Mouse (Mus musculus) thymus, adult 2 months (tissue): Measurements from ENCODE around the gene Bcor.

Source experiments
- CTCF ChIP-seq: fragments of 200-500 bp; IDR thresholded peaks from 2 replicates; pipeline ENCODE4 v1.5.1; 2012; ENCODE audit warnings: mild to moderate bottlenecking, control low read depth, low read length, moderate library complexity, borderline replicate concordance; ENCODE audit not compliant: control insufficient read depth, poor library complexity, insufficient read depth; ENCODE audit errors: extremely low read depth
- POLR2A ChIP-seq: fragments of 200-500 bp; IDR thresholded peaks from 2 replicates; pipeline ENCODE4 v1.6.1; 2012; ENCODE audit warnings: mild to moderate bottlenecking, low read length, control low read depth, moderate library complexity; ENCODE audit not compliant: control insufficient read depth, poor library complexity, insufficient read depth; ENCODE audit errors: extremely low read depth

DNA sequence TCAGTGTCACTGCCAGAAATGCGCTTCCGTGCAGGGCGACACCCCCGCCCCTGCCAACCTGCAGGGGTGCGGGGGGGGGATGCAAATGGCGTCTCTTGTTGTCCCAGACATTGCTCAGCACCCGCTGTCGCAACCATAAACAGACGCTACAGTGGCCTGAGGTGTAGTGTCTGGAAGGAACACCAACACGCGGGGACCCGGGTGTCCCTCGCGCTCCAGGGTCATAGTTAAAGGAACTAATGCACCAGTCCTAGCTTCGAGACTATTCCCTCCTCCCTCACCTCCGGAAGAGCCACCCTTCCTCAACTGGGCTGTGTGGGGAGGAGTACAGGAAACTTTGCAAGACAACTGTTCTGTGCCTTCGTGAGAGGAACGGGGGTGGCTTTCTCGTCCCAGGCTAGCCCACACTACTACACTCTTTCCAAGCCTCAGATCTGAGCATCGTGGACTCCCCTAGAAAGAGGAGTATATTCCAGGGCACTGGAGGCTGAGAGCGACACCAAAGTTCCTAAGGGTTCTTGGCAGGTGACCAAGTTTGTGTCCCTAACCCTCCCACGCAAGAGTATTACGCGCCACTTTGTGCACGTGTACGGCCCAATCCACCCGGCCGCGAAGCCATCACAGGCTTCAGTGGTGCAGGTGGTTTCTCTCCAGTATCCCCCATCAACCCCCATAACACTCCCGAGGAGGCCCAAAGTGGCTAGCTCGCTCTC lies 1.2 kb downstream of the Bcor start:
- TF ChIP-seq CTCF (no peak), POLR2A (no peak)
